Mouse (Mus musculus) lung, postnatal 0 days (tissue): ENCODE measurements around the gene Pcbp3. TPM values are rescaled to one million over a fixed set of nuclear protein-coding genes. Genes with fewer than 3 reads are reported as not detected.

Experiments used
- ATAC-seq: fragments of 200-750 bp; cut with Nextera tagmentation; 2 replicates; pipeline ENCODE4 v1.8.0; 2017; ENCODE audit warnings: moderate library complexity
- DNase-seq: peaks from one replicate; pipeline ENCODE4 v3.0.0-alpha.2; 2016; ENCODE audit warnings: low spot score
- H3K27ac ChIP-seq: fragments of 300-500 bp; sonication (generic); 2 replicates; pipeline ENCODE4 v1.5.1; 2014; ENCODE audit warnings: antibody characterized with exemption, mild to moderate bottlenecking, low read length, mixed read lengths
- H3K27me3 ChIP-seq: fragments of 300-500 bp; sonication (generic); replicated peaks from 2 replicates; pipeline ENCODE4 v1.6.1; 2014; ENCODE audit warnings: low read length, mixed read lengths; ENCODE audit not compliant: insufficient read depth
- H3K36me3 ChIP-seq: fragments of 300-500 bp; sonication (generic); 2 replicates; pipeline ENCODE4 v1.6.1; 2014; ENCODE audit warnings: low read length, mixed read lengths; ENCODE audit not compliant: insufficient read depth
- H3K4me1 ChIP-seq: fragments of 300-500 bp; sonication (generic); 2 replicates; pipeline ENCODE4 v1.6.1; 2014; ENCODE audit warnings: antibody characterized with exemption, low read depth, low read length, mixed read lengths; ENCODE audit not compliant: insufficient read depth
- H3K4me2 ChIP-seq: fragments of 300-500 bp; sonication (generic); replicated peaks from 2 replicates; pipeline ENCODE4 v1.6.1; 2014; ENCODE audit warnings: low read depth, mild to moderate bottlenecking, low read length, moderate library complexity, mixed read lengths
- H3K4me3 ChIP-seq: fragments of 300-500 bp; sonication (generic); 2 replicates; pipeline ENCODE4 v1.5.1; 2014; ENCODE audit warnings: low read depth, low read length
- H3K9ac ChIP-seq: fragments of 300-500 bp; sonication (generic); replicated peaks from 2 replicates; pipeline ENCODE4 v1.6.1; 2014; ENCODE audit warnings: low read depth, mild to moderate bottlenecking
- H3K9me3 ChIP-seq: fragments of 300-500 bp; sonication (generic); 2 replicates; pipeline ENCODE4 v1.6.1; 2016; ENCODE audit warnings: low read length, mixed read lengths
- CTCF ChIP-seq: IDR thresholded peaks from 2 replicates; pipeline ENCODE4 v1.5.1; 2016; ENCODE audit warnings: antibody characterized with exemption, mild to moderate bottlenecking
- EP300 ChIP-seq: IDR thresholded peaks from 2 replicates; pipeline ENCODE4 v1.6.1; 2016; ENCODE audit warnings: antibody characterized with exemption, mild to moderate bottlenecking, control low read depth
- WGBS: fragments of 180-500 bp; shearing (Covaris S2); extraction: QIAGEN DNeasy Blood & Tissue Kit; methylation state at CpG from one replicate; pipeline ENCODE4 v1.1.7; 2014; 5-methylcytosine and 5-hydroxymethylcytosine counted together
- polyA plus RNA-seq: library from polyadenylated mRNA; unstranded; fragments of >200 nt; fragmentation: Nextera tagmentation; extraction: Ambion mirVana; gene quantifications from 2 replicates; pipeline ENCODE4 v1.2.1, GENCODE M21; 2015

Gene Pcbp3
- polyA plus RNA-seq, 1 experiment from 2014 or later, result 29.3 TPM

GRCm38 (mm10) chr10:76798751-76799585 is 162.7 kb downstream of the Pcbp3 start:
- no peaks in the 10 kb centered on the region for H3K9me3 ChIP-seq
- WGBS, result 65% methylated on average over 17 of the region's 17 CpGs
- H3K4me3 ChIP-seq, result no peak overlapping the region
- H3K36me3 ChIP-seq, result no peaks in the 10 kb centered on the region
- H3K9ac ChIP-seq, result no peak overlapping the region
- H3K4me1 ChIP-seq, result no peaks in the 10 kb centered on the region
- H3K27ac ChIP-seq, result no peak overlapping the region
- no peak for TF ChIP-seq EP300
- TF ChIP-seq CTCF, result no peak
- no peaks in the 10 kb centered on the region for H3K27me3 ChIP-seq
- ATAC-seq (peak; percentile 54), DNase-seq (no peak)
- no peak overlapping the region for H3K4me2 ChIP-seq

GRCm38 (mm10) chr10:76794102-76794501 is 167.6 kb downstream of the Pcbp3 start:
- DNase-seq (no peak), ATAC-seq (no peak)
- Histone ChIP-seq H3K27ac (no peak overlapping the region), H3K4me2 (no peak overlapping the region), H3K4me1 (no peaks in the 10 kb centered on the region), H3K4me3 (no peak overlapping the region), H3K9me3 (no peaks in the 10 kb centered on the region), H3K27me3 (no peaks in the 10 kb centered on the region), H3K36me3 (no peaks in the 10 kb centered on the region), H3K9ac (no peak overlapping the region)
- no peak for TF ChIP-seq EP300
- no peak for TF ChIP-seq CTCF
- 88% methylated on average over 3 of the region's 3 CpGs for WGBS

GRCm38 (mm10) chr10:76791475-76791874 is 170.2 kb downstream of the Pcbp3 start:
- peak; percentile 72 for TF ChIP-seq CTCF
- TF ChIP-seq EP300, result no peak
- ATAC-seq, result no peak
- no peaks in the 10 kb centered on the region for H3K27me3 ChIP-seq
- 42% methylated on average over 1 of the region's 1 CpGs for whole genome bisulfite sequencing
- H3K9me3 ChIP-seq, result no peaks in the 10 kb centered on the region
- H3K27ac ChIP-seq, result no peak overlapping the region
- H3K4me1 ChIP-seq, result no peaks in the 10 kb centered on the region
- H3K4me3 ChIP-seq, result no peak overlapping the region
- peak; percentile 58 for DNase-seq
- no peak overlapping the region for H3K4me2 ChIP-seq
- H3K36me3 ChIP-seq, result no peaks in the 10 kb centered on the region; the same call in 1 of the 2 replicates
- no peak overlapping the region for H3K9ac ChIP-seq

- no peak overlapping the region for H3K27ac ChIP-seq
- DNase-seq, result no peak
- no peaks in the 10 kb centered on the region for H3K27me3 ChIP-seq
- H3K4me2 ChIP-seq, result no peak overlapping the region
- no peak for ATAC-seq
- WGBS, result 72% methylated on average over 4 of the region's 4 CpGs
- H3K9ac ChIP-seq, result no peak overlapping the region
- no peak overlapping the region for H3K4me3 ChIP-seq
- H3K9me3 ChIP-seq, result no peaks in the 10 kb centered on the region
- H3K36me3 ChIP-seq, result no peaks in the 10 kb centered on the region; the same call in 1 of the 2 replicates
- H3K4me1 ChIP-seq, result no peaks in the 10 kb centered on the region
- TF ChIP-seq EP300, result no peak
- no peak for TF ChIP-seq CTCF
Observed at GRCm38 (mm10) chr10:76789885-76790284, 171.8 kb downstream of the Pcbp3 start.

- ATAC-seq, result no peak
- Histone ChIP-seq H3K9ac (no peak overlapping the region), H3K9me3 (no peaks in the 10 kb centered on the region), H3K4me1 (no peaks in the 10 kb centered on the region), H3K27ac (no peak overlapping the region), H3K36me3 (no peaks in the 10 kb centered on the region; the same call in 1 of the 2 replicates), H3K4me3 (no peak overlapping the region), H3K27me3 (no peaks in the 10 kb centered on the region), H3K4me2 (no peak overlapping the region)
- no peak for DNase-seq
- 69% methylated on average over 6 of the region's 6 CpGs for WGBS
- TF ChIP-seq CTCF, result no peak
Observed at GRCm38 (mm10) chr10:76785312-76785711, 176.4 kb downstream of the Pcbp3 start.

- Histone ChIP-seq H3K4me2 (no peak overlapping the region), H3K4me3 (no peak overlapping the region), H3K9ac (no peak overlapping the region), H3K27ac (no peak overlapping the region), H3K36me3 (no peaks in the 10 kb centered on the region), H3K9me3 (no peaks in the 10 kb centered on the region), H3K4me1 (no peaks in the 10 kb centered on the region), H3K27me3 (no peaks in the 10 kb centered on the region)
- TF ChIP-seq EP300 (no peak), CTCF (no peak)
- ATAC-seq (no peak), DNase-seq (no peak)
- WGBS, result 89% methylated on average over 5 of the region's 5 CpGs
Observed at GRCm38 (mm10) chr10:76779225-76779624, 182.5 kb downstream of the Pcbp3 start.
